Mouse (Mus musculus): ENCODE data around the gene Prickle1.

Gene Prickle1

GRCm38 (mm10) chr15:93554203-93554851 lies 41.4 kb downstream of the Prickle1 start:
- DNase-seq (ENCODE audit: low spot score in 2 of 2), result peak; percentile 9 to 13

DNA sequence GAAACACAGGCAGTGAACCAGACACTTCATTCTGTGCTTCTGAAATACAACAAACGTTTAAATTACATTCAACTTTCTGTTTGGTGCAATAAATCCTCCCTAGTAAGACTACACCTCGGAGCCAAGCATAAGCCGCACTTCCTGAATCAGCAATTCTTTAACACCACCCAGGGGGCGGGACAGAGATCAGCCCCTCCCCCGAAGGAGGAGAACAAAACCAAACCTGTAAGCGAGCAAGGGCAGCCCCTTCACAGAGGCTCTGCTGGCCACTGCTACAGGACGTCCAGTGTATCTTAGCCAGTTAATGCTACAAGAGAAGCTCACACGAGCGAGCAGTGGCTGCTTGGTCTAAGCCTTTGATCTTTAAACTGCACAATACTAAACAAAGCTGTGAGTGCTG lies 43.5 kb downstream of the Prickle1 start:
- DNase-seq (ENCODE audit: low spot score in 2 of 2), result peak; percentile 15 to 36

GRCm38 (mm10) chr15:93548297-93548696 lies 47.4 kb downstream of the Prickle1 start:
- no peak for DNase-seq (ENCODE audit: low spot score in 2 of 2)

GRCm38 (mm10) chr15:93539415-93539814 lies 56.3 kb downstream of the Prickle1 start:
- no peak for DNase-seq (ENCODE audit: low spot score in 2 of 2)

DNA sequence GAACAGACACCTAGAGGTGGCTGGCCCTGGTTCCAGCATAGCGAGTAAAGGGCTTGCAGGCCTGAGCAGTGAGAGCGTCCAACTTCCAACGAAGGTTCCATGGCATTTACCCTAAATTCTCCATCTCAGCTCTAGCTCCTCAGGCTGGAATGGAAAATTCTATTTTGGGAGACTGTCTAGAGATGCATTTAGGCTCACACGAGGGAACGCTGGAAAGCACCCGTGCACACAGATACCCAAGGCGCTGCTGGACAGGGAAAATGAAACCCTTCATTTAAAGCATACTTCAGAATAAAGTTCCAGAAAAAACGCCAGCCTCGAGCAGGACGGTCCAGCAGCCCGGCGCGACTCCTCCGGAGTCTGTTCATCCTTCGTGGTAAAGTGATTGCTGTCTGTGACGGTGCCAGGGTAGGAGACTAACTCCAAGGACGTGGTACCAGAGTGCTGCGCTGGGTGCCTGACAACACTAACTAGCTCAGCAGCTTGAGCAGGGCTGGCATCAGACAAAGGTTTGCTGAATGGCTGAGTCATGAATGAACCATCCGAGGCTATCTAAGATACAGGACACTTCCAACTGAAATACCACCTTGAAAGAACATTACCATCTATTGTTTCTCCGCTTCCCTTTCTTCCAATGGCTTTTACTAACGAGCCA lies 57.0 kb downstream of the Prickle1 start:
- DNase-seq (ENCODE audit: low spot score in 2 of 2), result no peak

DNA sequence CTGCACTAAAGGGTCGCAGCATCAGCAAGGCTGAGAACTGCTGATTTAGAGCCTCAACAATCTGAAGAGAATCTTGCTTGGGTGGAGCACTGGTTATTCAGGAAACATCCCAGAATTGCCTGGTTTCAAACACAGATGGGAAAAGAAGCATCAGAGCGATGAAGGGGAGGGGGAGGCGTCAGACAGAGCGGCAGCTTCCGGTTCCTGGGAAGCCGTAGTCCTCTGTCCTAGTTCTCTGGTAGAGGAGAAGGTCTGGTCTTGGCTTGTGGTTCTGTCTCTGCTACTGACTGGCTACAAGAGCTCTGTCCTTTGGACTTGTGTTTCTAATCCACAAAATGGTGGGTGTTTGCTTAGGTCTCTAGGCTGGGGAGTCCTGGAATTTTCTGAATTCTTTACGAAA lies 57.9 kb downstream of the Prickle1 start:
- DNase-seq (ENCODE audit: low spot score in 2 of 2), result no peak

DNA sequence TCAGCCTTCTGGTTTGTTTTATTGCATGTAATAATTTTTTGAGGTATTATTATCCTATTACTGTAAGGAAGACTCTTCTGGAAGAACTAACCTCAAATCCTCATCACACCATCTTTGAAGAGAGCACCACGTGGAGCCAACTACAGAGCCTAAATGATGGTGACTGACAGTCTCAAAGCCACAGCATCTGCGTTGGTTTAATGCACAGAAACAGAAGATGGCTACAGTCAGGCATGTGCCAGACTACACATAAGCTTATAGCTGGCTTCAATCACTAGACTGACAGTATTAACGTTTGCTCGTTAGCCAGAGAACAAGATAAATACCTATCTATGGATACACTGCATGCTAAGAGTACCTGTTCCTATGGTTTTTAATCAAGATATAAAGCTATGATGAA lies 59.5 kb downstream of the Prickle1 start:
- DNase-seq (ENCODE audit: low spot score in 2 of 2), result no peak

- no peak for DNase-seq (ENCODE audit: low spot score in 2 of 2)
Measured at GRCm38 (mm10) chr15:93530703-93531032, 65.0 kb downstream of the Prickle1 start.

DNA sequence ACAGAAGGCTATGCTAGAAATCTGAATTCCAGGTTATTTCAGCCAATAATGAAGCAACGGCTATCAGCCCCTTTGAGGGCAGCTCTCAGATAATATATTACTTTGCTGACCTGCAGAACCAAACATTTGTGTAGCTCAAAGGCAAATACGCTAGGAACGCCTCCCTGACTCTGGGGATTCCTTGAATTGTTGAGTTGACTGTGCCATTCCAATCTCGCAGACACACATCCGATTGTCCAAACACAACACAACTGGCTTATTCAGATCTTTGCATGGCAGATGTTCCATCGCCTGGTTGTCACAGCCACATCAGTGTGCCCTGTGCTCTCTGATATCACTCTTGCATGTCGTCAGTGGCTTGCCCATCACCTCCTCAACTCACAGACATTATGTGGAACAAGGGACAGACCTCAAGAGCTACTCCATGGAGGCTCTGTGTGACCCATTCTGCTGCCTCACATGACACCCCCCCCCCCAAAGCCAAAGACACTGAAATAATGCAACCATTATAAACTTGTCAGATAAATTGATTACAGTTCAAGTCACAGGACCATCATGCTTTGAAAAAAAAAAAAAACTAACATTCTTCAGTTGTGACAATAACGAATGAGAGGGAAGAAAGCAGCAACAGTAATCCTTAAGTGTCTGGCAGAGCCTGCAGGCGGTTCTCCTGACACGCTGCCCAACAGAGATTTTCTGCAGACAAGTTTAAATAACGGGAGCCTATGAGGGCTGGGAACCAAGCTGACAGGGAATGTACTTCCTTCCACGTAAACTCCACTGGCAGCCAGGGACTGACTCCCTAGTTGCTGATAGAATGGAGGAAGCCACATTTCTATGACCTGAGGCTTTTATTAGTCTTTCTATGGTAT lies 65.6 kb downstream of the Prickle1 start:
- peak; percentile 6 to 27 for DNase-seq (ENCODE audit: low spot score in 2 of 2)

- peak; percentile 9 to 17 for DNase-seq (ENCODE audit: low spot score in 2 of 2)
Measured at GRCm38 (mm10) chr15:93525305-93525917, 70.3 kb downstream of the Prickle1 start.

GRCm38 (mm10) chr15:93521787-93522180 lies 73.9 kb downstream of the Prickle1 start:
- DNase-seq (ENCODE audit: low spot score in 2 of 2), result no peak

DNA sequence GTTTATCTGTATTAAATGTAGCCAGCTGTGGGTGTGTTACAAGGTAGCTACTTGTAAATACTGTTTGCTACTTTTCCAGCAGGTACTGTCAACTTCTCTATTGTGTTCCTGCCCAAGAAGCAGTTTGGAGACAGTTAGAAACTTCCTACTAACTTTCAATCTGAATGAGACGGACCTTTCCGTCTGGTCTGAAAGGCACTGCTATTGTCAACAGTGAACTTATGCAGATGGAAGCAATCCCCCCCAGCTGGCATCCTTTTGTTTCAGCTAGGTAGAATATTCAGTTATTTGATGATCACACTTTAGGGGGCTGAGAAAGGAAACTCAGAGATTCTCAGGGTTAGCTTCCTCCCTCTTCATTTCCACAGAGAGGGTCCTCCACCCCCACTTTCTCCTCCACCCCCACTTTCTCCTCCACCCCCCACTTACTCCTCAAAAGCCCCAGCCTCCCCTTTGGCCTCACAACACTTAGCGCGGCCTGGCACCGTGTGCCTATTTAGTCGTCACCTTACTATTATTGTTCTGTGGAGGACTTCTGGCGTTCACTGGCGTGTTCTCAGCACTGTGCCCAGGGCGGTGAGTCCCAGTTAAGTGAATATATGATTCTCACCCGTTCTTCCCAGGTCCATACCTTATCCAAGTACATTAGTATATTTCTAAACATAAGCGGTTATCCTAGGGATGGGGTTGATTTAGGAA lies 74.5 kb downstream of the Prickle1 start:
- peak; percentile 23 to 28 for DNase-seq (ENCODE audit: low spot score in 2 of 2)

DNA sequence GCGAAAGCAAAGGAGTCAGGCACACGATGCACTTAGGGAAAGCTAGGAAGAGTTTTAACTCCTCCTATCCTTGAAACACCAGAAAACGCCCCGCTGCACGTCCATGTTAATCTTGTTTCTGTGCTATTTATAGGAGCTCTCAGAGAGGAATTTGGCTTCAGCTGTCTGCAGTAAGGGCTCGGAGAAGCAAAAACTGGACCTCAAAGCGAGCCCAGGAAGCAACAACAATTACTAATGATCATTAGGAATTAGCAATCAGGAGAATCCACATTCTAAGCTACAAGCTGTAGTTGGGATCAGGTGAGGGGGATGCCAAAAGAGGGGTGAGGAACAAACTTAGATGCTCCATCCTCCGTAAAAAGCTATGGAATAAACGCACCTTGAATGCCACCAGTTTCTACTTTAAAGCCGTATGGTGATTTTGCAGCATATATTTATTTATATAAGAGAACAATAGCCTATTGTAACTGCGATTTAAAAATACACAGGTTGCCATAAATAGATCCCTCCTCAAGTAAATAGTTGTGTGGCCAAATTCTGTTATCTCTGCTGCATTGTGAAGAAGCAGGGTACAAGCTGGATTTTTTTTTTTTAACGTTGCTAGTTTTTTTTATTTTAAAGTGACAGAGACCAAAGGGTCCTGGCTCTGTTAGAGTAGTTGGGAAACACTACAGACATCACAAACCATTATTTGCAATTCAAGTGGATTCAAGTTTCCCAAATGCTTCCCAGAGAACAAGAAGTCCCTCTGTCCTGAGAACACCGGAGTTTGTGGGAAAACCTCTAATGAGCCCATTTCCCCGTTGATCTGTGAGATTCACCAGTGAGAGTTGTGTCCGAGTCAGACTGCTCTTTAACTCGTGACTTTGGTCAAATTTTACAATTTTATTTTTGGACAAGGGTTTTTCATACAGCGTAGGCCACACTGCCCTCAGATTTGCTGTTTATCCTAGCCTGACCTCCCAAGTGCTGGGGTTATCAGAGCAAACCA lies 75.6 kb downstream of the Prickle1 start:
- peak; percentile 61 to 62 for DNase-seq (ENCODE audit: low spot score in 2 of 2)

- peak; percentile 81 to 85 for DNase-seq (ENCODE audit: low spot score in 2 of 2)
Measured at GRCm38 (mm10) chr15:93518941-93519835, 76.5 kb downstream of the Prickle1 start.

- peak; percentile 77 to 78 for DNase-seq (ENCODE audit: low spot score in 2 of 2)
Measured at GRCm38 (mm10) chr15:93518143-93518902, 77.4 kb downstream of the Prickle1 start.

- peak; percentile 33 to 40 for DNase-seq (ENCODE audit: low spot score in 2 of 2)
Measured at GRCm38 (mm10) chr15:93517022-93517565, 78.6 kb downstream of the Prickle1 start.

DNA sequence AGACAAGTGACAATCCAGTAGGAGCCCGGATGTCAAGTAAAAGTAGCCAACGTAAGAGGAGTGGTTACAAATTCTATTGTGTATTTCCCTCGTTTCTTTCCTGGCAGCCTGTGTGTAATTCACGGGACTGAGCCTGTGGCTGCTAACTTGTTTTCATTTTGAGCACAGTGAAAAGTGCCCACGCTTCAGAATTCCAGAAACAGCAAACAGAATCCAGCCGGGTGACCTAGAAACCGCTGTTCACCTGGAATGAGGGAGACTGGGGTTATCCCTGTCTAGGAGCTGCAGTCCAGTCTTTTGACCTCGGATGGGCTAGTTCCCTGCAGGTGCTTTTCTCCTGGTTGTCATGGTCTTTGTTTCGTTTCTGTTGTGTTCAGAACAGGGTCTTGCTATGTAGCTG lies 80.4 kb downstream of the Prickle1 start:
- DNase-seq (ENCODE audit: low spot score in 2 of 2), result no peak

GRCm38 (mm10) chr15:93513939-93514341 lies 81.8 kb downstream of the Prickle1 start:
- no peak for DNase-seq (ENCODE audit: low spot score in 2 of 2)

Measured in heart, adult 9 months (tissue).